Mouse (Mus musculus) lung, postnatal 0 days (tissue): ENCODE results near the gene Hydin.

Experiments
- CTCF ChIP-seq: IDR thresholded peaks from 2 replicates; pipeline ENCODE4 v1.5.1; 2016; ENCODE audit warnings: antibody characterized with exemption, mild to moderate bottlenecking
- EP300 ChIP-seq: IDR thresholded peaks from 2 replicates; pipeline ENCODE4 v1.6.1; 2016; ENCODE audit warnings: antibody characterized with exemption, mild to moderate bottlenecking, control low read depth

DNA sequence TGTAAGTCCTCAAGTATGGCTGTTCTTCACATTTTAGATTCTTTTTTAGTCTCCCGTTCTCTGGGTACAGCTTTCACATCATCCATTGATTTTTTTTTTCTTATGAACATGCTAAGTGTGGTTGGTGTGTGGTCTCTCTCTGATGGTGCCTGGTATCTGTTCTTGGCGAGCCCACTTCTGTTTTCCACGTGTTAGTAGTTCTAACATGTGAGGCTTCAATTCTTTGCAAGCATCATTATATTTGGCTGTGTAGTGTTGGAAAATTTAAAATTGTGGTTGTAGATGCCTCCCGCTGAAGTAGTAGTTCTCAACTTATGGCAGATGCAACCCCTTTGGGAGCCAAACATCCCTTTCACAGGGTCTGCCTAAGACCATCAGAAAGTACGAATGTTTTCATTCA lies 85.1 kb downstream of the Hydin start:
- TF ChIP-seq CTCF (no peak), EP300 (no peak)
